Mouse (Mus musculus) cerebellum, adult 9-10 months (tissue): ENCODE measurements around the gene Scd4.
A peak's percentile ranks its signal among the peaks of the same experiment; 100 is the strongest.

ENCODE experiments used
- DNase-seq: peaks from one replicate; pipeline ENCODE4 v3.0.0; 2022

Gene Scd4

DNA sequence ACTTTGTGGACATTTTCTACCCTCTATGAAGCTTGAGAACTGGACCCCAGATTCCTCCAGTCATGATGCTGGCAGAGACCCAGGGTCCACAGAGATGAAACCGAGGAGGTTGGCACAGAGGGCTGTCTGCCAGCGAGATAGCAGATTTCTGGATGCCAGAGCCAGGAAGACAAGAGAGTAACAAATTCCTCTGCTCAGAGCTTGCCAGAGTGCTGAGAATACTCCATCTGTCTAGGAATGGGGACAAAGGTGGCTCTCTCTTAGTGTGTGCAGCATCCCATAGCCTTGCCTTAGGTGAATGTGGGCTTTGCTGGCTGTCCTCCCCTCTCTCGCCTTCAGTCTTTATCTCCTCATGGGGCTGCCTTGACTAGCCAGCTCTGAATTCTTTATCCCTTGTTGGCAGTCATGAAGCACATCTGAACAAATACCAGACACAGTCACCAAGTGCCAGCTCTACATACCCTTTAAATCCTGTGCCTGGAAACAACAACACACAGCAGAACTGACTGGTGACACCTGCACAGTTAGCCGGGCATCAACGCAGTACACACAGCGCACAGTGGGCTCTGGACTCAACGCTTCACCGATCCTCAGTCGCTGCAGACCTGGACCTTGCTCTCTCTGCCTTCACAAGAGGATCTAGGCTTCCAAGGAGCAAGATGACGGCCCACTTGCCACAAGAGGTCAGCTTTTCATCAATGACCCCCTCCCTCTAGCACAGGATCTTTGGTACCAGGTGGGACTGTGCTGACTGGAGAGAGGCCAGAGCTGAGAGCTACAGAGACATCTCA is at the start of gene Scd4:
Gene Scd4 (plus strand): TSS at position 260 of the 791 bp plus-strand sequence.
- peak; percentile 81 for DNase-seq

- no peak for DNase-seq
Measured at GRCm38 (mm10) chr19:44283157-44284024, 49.5 kb upstream of the Scd4 start.

GRCm38 (mm10) chr19:44284025-44284695 is 48.7 kb upstream of the Scd4 start:
- DNase-seq: peak; percentile 92

GRCm38 (mm10) chr19:44284723-44285122 is 48.2 kb upstream of the Scd4 start:
- peak; percentile 51 for DNase-seq

GRCm38 (mm10) chr19:44285554-44285953 is 47.3 kb upstream of the Scd4 start:
- DNase-seq: no peak

DNA sequence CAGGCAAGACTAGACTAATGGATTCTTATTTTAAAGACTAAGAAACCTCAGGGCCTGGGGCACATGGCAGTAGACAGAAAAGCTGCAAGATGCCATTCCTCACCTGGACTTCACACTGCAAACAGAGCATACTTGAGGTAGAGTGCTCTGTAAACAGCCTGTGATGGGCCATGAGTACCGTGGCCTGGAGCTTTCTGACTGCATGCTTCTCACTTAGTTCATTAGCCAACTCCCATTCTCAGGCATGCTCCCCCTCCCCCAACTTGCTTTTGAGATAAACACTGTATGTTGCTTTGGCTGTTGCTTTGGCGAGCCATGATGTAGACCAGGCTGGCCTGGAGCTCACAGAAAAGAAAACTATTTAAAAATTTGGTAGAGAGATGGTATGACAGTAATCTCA is 46.8 kb upstream of the Scd4 start:
- DNase-seq: no peak

GRCm38 (mm10) chr19:44287415-44288110 is 45.3 kb upstream of the Scd4 start:
- no peak for DNase-seq

DNA sequence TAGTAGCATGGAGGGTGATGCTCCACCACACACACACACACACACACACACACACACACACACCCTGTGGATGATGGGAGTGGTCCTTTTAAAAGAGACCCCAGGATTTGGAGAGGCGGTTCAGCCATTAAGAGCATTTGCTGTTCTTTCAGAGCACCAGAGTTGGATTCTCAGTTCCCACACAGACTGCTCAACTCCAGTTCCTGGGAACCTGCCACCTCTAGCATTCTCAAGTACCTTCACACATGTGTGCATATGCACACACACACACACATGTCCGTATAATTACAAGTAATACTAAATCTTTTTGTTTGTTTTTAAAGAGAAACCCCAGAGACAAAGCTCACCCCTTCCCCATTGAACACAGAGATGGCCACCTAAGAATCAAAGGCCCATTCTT is 40.8 kb upstream of the Scd4 start:
- peak; percentile 65 for DNase-seq

- DNase-seq: peak; percentile 96
Measured at GRCm38 (mm10) chr19:44292483-44292882, 40.4 kb upstream of the Scd4 start.

DNA sequence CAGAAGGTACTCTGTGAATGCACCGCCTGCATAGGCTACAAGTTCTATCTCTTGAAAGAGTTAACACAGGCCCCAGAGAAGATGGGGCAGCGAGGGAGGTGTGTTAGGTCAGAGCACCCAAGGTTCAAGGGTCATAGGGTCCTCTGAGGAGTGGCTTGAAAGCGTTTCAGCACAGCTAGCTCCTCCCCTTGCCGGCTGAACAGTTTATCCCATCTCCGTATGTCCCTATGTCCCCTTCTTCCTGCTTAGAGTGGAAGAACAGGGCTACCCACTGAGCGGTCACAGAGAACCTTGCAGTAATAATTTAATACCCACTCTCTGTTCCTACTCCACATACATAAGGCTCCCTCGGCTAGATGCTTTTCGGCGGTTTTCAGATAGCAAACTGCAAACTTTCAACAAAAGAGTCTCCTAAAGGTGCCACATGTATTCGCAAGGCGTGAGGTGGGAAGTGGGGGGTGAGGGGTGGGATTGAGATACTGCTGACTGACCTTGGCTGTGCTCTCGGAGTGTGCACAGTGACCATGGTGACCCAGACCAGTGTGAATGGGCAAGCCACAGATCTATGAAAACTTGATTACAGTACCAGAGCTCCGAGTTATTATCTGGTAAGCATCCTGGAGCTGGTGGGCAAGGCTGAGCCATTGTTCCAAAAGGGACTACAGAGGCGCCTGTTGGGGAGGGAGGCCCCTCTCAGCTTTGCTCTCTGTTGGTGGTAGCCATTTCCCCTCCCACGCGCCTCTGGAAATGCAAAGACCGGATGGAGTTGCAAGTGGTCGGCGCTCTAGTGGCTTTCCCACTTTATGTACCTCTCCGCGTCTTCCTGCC is 39.7 kb upstream of the Scd4 start, which contains the start of gene Scd2:
Gene Scd2 (plus strand): TSS at position 734 of the 828 bp plus-strand sequence.
- DNase-seq: no peak

DNA sequence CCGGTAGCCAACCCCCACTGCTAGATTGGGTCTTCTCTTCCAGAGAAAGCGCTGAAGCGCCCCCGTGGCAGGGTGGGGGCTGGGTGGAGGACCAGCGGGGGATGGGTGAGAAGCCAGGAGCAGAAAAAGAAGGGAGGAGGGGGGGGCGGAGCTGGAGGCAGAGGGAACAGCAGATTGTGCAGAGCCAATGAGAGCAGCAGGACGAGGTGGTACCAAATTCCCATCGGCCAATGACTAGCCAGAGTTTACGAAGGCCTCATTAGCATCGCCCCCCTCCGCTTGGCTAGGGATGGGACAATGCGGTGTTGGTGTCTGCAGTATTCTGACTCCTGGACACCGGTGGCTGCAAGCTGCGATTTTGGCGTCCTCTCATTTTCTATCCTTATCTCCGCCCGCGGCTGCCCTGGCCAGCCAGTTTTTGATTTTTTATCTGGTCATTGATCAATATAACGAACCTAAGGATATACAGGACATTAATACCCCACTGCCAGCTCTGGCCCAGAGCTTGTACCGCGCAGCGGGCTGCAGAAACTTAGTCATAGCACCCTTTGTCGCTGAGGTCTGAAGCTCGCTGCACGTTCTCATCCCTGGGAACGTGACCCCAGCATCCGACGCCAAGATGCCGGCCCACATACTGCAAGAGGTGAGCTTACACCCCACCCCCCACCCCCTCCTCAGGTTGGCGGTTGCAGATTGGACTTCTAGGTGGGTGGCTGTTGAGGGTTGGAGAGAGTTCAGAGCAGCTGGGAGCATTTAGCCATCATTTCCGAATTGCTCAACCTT is 38.9 kb upstream of the Scd4 start:
- peak; percentile 98 for DNase-seq

DNA sequence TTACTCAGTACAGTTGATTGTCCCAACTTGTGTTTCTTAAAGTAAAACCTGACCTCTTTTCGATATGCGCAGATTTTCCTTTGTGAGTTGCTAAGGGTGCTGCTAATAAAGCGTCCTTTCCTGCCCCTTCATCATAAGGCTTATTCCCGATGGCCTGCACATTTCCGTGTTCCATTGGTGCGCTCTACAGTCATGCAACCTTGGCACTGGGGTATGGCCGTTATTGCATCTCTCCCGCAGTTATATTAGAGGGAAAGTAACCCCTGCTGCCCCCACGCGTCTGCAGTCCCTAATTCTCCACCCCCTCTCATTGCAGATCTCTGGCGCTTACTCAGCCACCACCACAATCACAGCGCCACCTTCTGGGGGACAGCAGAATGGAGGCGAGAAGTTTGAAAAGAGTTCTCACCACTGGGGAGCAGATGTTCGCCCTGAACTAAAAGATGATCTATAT is 38.3 kb upstream of the Scd4 start:
- peak; percentile 93 for DNase-seq

GRCm38 (mm10) chr19:44295251-44295650 is 37.6 kb upstream of the Scd4 start:
- DNase-seq: peak; percentile 83

DNA sequence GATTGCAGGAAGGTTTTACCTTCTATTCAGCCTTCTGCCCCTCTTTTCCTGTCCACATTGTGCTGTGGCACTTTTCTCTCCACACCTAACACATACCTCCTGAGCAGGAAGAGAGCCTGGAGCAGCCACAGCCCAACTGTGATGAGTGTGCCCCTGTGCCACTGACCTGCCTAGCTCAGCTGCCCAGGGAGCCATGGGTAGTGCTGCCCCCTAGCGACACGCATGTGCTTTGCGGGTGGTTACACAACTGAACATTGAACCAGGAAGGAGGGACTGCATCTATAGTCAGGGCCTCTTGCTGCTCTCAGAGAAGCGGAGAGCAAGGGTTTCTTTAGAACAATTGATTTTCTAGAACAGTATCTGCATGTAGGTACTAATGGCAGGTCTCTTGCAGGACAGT is 37.2 kb upstream of the Scd4 start:
- peak; percentile 93 for DNase-seq

DNA sequence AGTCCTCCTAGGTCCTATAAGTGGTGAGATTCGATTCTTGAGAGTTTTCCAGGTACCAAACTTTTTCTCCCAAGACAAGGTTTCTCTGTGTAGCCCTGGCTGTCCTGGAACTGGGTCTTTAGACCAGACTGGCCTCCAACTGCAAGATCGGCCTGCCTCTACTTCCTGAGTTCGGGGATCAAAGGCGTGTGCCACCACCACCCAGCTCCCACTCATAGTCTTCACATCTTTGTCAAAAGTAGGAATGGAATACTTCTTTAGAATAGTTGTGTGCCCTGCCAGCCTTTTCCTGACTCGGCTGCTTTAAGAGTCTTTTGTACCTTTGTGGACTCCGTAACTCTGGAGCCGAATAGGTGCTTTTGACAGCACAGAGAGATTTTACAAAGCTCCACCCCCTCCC is 36.7 kb upstream of the Scd4 start:
- peak; percentile 53 for DNase-seq

GRCm38 (mm10) chr19:44297068-44297760 is 35.7 kb upstream of the Scd4 start:
- peak; percentile 62 for DNase-seq

DNA sequence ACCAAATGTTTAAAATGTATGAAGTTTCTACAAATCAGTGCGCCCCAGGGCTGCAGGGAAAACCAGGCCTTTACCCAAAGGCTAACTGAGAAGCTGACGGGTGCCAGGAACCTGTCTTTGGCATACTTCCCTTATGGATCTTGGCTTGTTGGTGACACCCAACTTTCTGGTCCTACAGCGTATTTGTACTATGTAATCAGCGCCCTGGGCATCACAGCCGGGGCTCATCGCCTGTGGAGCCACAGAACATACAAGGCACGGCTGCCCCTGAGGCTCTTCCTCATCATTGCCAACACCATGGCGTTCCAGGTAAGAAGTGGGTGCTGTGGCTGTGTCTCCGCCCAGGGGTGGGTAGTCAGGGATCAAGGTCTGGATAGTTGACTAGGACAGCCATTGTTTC is 35.0 kb upstream of the Scd4 start:
- DNase-seq: peak; percentile 59

DNA sequence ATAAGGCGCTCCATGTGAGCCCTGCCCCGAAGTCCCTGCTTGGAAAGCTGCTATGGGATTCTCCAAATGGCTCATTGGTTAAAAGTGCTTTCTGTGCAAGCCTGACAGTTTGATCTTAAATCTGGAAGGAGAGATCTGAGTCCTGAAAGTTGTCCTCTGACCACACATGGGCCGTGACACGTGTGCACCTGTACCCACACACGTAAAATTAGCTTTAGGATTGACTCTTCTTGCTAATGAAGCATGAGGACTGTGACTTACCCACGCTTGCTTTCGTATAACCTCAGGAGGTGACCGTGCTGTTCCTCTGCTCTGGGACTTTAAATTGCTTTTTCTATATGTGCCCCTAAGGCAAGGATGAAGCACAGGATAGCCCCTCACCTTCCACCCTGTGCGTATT is 33.8 kb upstream of the Scd4 start:
- DNase-seq: no peak

DNA sequence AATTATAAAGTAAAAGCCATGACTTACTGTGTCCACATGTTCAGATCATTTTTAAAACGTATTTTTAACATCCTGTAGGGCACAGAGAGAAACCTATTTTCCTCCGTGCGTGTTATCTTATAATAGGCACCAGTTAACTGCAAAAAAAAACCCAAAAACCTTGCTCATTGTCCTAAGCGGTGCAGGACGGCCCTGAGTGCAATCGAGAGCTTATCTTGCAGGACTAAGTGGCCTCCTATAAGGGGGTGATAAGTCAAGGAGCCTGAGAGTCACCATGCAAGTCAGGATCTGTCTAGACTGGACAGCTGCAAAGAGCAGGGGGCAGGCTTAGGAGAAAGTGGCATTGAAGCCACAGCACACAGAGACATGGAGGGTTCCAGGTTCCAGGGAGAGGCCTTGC is 33.0 kb upstream of the Scd4 start:
- DNase-seq: no peak

DNA sequence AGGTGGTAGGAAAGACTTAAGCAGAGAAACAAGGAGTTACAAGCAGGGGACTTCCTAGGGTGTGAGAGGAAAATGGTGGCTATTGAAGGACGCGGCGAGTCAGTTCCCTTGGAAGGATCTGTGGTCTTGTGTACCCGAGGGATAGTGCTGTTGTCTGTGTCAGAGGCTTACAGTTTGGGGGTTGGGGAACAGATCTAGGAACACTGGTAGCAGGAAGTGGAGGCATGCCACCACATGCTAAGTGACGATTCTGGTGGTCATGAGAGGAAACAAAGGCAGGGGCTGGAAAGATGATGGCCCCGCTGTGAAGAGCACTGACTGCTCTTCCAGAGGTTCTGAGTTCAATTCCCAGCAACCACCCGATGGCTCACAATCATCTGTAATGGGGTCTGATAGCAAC is 32.4 kb upstream of the Scd4 start:
- DNase-seq: no peak
